Mouse (Mus musculus) CD8-positive naive resting alpha-beta T cell, adult 2 months (primary cell): Measurements from ENCODE around the gene Add1.

Experiments
- DNase-seq, 2 experiments: peaks; one replicate each; pipeline ENCODE4 v3.0.0; 2022; ENCODE audit warnings: low read depth in 2 of 2, low spot score in 2 of 2

The Add1 gene

GRCm38 (mm10) chr5:34593202-34593727, 19.8 kb downstream of the Add1 start:
- no peak for DNase-seq

GRCm38 (mm10) chr5:34604576-34604975, 31.1 kb downstream of the Add1 start:
- DNase-seq: no peak

GRCm38 (mm10) chr5:34607100-34607880, 33.8 kb downstream of the Add1 start:
- DNase-seq: no peak

GRCm38 (mm10) chr5:34608226-34608625, 34.8 kb downstream of the Add1 start:
- no peak for DNase-seq

- DNase-seq: no peak
Measured at GRCm38 (mm10) chr5:34609966-34610365, 36.5 kb downstream of the Add1 start.

GRCm38 (mm10) chr5:34632996-34633395, 59.5 kb downstream of the Add1 start:
- no peak for DNase-seq

- no peak for DNase-seq
Measured at GRCm38 (mm10) chr5:34633641-34634040, 60.2 kb downstream of the Add1 start.

GRCm38 (mm10) chr5:34634746-34635400, 61.4 kb downstream of the Add1 start:
- DNase-seq: no peak

- no peak for DNase-seq
Measured at GRCm38 (mm10) chr5:34635665-34636192, 62.3 kb downstream of the Add1 start.

GRCm38 (mm10) chr5:34636481-34637287, 63.2 kb downstream of the Add1 start, which contains the start of gene Mfsd10:
Gene Mfsd10, minus strand, starts transcription at chr5:34637212.
- DNase-seq: peak; percentile 50 to 71

GRCm38 (mm10) chr5:34637591-34638156, 64.2 kb downstream of the Add1 start:
- DNase-seq: no peak

- DNase-seq: no peak
Measured at GRCm38 (mm10) chr5:34641991-34642390, 68.5 kb downstream of the Add1 start.

GRCm38 (mm10) chr5:34642932-34643331, 69.5 kb downstream of the Add1 start:
- DNase-seq: peak; percentile 9 to 23

- DNase-seq: peak; percentile 71 to 77
Measured at GRCm38 (mm10) chr5:34647581-34647980, 74.1 kb downstream of the Add1 start.

GRCm38 (mm10) chr5:34652961-34653360, 79.5 kb downstream of the Add1 start:
- DNase-seq: no peak

GRCm38 (mm10) chr5:34654881-34655280, 81.4 kb downstream of the Add1 start:
- no peak for DNase-seq

- no peak for DNase-seq
Measured at GRCm38 (mm10) chr5:34657556-34657955, 84.1 kb downstream of the Add1 start.

- peak; percentile 99 for DNase-seq
Measured at GRCm38 (mm10) chr5:34659686-34660590, 86.5 kb downstream of the Add1 start, which contains the start of the genes Nop14 and Grk4. Gene Nop14, minus strand, starts transcription at chr5:34660148. Gene Grk4, plus strand, starts transcription at chr5:34660379.

GRCm38 (mm10) chr5:34660591-34661130, 87.2 kb downstream of the Add1 start:
- no peak for DNase-seq
